Mouse (Mus musculus): ENCODE data around the gene Pofut1. TPM values are rescaled to one million over a fixed set of nuclear protein-coding genes. Genes with fewer than 3 reads are reported as not detected.

The Pofut1 gene
- polyA plus RNA-seq, 1 experiment from 2014 or later = 3.3 TPM

DNA sequence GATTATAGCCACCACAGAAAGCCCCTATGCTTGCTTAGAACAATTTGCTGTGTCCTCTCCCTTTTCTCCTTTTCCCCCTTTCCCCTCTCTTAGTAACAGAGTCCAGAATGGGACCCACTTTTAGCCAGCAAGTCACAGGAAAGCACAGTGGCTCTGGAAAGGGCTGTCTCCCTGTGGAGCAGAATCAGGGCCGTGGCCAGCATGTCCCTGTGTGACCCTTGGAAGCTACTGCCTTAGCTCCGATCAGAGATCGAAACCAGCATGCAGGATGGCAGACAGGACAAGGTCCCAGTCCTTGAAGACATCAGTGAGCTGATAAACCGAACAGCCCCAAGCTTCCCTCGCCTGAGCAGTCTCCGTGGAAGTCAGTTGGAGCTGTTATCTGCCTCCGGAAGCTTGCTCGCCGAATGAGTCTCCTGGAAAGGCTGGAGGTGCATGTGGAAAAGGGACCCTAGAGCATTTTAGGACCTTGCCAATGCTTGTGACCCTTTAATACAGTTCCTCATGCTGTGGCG lies 23.4 kb upstream of the Pofut1 start:
- H3K9me3 ChIP-seq (replicated peaks) = no peaks in the 10 kb centered on the region
- H3K4me1 ChIP-seq (replicated peaks) = peaks cover 61% of the 10 kb centered on the region
- no peaks in the 10 kb centered on the region for H3K36me3 ChIP-seq
- H3K4me2 ChIP-seq = no peak overlapping the region
- DNase-seq = no peak
- H3K4me3 ChIP-seq (replicated peaks) = no peak overlapping the region
- no peak overlapping the region for H3K9ac ChIP-seq
- ATAC-seq (ENCODE audit: low read depth) = no peak
- H3K27me3 ChIP-seq = no peaks in the 10 kb centered on the region
- 79% methylated on average over 10 of the region's 10 CpGs for WGBS (ENCODE audit: insufficient replicate concordance)
- H3K27ac ChIP-seq = no peak overlapping the region

DNA sequence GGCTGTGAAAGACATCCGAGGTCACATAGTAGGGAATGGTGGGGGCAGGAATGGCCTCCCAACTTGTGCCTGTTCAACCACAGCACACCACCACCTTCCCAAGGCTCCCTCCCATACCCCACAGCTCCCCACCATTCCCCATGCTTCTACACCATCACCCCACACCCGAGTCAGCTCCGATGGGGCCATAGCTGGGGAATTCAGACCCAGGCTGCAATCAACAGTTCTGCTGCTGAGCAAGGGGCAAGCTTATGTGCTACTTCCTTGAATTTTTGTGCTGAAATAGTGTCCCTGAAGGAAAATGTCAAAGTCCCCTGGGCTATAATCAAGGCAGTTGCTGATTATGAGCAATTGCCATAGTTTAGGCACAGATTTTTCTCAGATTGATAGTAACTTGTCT lies 22.8 kb upstream of the Pofut1 start:
- no peak for ATAC-seq (ENCODE audit: low read depth)
- no peak overlapping the region for H3K27ac ChIP-seq
- H3K4me1 ChIP-seq (replicated peaks) = peaks cover 68% of the 10 kb centered on the region
- no peaks in the 10 kb centered on the region for H3K27me3 ChIP-seq
- H3K4me3 ChIP-seq (replicated peaks) = no peak overlapping the region
- no peak overlapping the region for H3K4me2 ChIP-seq
- DNase-seq = no peak
- WGBS (ENCODE audit: insufficient replicate concordance) = 74% methylated on average over 3 of the region's 3 CpGs
- H3K9me3 ChIP-seq (replicated peaks) = no peaks in the 10 kb centered on the region
- H3K36me3 ChIP-seq = no peaks in the 10 kb centered on the region
- H3K9ac ChIP-seq = no peak overlapping the region

- Histone ChIP-seq H3K4me3 (replicated peaks) (peak overlapping the region; percentile 35), H3K27me3 (no peaks in the 10 kb centered on the region), H3K4me2 (peak overlapping the region; percentile 68), H3K36me3 (0 out of 2 replicates have a peak, but pooled peaks cover under 1% of the 10 kb centered on the region), H3K9ac (peak overlapping the region; percentile 63), H3K9me3 (replicated peaks) (no peaks in the 10 kb centered on the region), H3K4me1 (replicated peaks) (peaks cover 78% of the 10 kb centered on the region), H3K27ac (peak overlapping the region; percentile 94)
- DNase-seq (peak; percentile 75), ATAC-seq (ENCODE audit: low read depth) (peak; percentile 95)
- WGBS (ENCODE audit: insufficient replicate concordance) = 19% methylated on average over 4 of the region's 4 CpGs
Measured at GRCm38 (mm10) chr2:153221620-153222019, 19.7 kb upstream of the Pofut1 start.

- Histone ChIP-seq H3K9me3 (replicated peaks) (no peaks in the 10 kb centered on the region), H3K27ac (peak overlapping the region; percentile 94), H3K9ac (peak overlapping the region; percentile 56)
Measured at GRCm38 (mm10) chr2:153222130-153222529, 19.2 kb upstream of the Pofut1 start.

DNA sequence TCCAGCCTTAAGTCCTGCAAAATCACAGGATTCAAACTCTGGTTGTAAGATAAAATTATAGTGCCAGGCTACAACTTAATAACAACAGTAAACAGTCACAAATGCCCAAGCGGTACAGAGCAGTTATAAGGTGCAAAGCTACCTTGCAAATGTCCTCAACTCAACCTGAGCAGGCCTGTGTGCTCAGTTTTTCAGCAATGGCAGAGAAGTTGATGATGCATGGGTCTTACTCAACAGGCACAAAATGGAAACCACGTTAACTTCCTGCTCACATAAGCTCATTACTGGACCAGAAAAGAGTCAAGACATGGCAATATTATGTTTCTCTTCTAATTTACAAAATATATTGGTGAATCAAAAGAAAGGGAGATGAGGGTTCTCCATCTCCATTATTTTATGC lies 18.8 kb upstream of the Pofut1 start:
- Histone ChIP-seq H3K36me3 (peaks cover 10% of the 10 kb centered on the region), H3K9ac (peak overlapping the region; percentile 56), H3K4me1 (replicated peaks) (peaks cover 88% of the 10 kb centered on the region), H3K4me2 (peak overlapping the region; percentile 68), H3K4me3 (replicated peaks) (0 out of 2 replicates have a peak overlapping the region, but pooled peaks have one; percentile 1), H3K27ac (peak overlapping the region; percentile 94), H3K9me3 (replicated peaks) (no peaks in the 10 kb centered on the region), H3K27me3 (no peaks in the 10 kb centered on the region)
- 62% methylated on average over 2 of the region's 2 CpGs for WGBS (ENCODE audit: insufficient replicate concordance)
- no peak for DNase-seq
- ATAC-seq (ENCODE audit: low read depth) = no peak

More at GRCm38 (mm10) chr2:153222130-153222529, 19.2 kb upstream of the Pofut1 start:
- peaks cover 84% of the 10 kb centered on the region for H3K4me1 ChIP-seq (replicated peaks)
- H3K4me3 ChIP-seq (replicated peaks) = peak overlapping the region; percentile 35
- peaks cover 6% of the 10 kb centered on the region for H3K36me3 ChIP-seq
- DNase-seq (no peak), ATAC-seq (ENCODE audit: low read depth) (peak; percentile 78)
- no peaks in the 10 kb centered on the region for H3K27me3 ChIP-seq
- peak overlapping the region; percentile 68 for H3K4me2 ChIP-seq

GRCm38 (mm10) chr2:153224946-153225594 lies 16.3 kb upstream of the Pofut1 start, which contains the start of gene Tspyl3:
Tspyl3 (minus strand) TSS chr2:153225441.
- DNase-seq = no peak
- Histone ChIP-seq H3K4me1 (replicated peaks) (peaks cover 98% of the 10 kb centered on the region), H3K27me3 (no peaks in the 10 kb centered on the region), H3K9me3 (replicated peaks) (no peaks in the 10 kb centered on the region), H3K4me2 (peak within 1 kb of the TSS; percentile 89), H3K9ac (peak within 1 kb of the TSS; percentile 83), H3K4me3 (replicated peaks) (peak within 1 kb of the TSS; percentile 64), H3K36me3 (peaks cover 28% of the 10 kb centered on the region), H3K27ac (peak within 1 kb of the TSS; percentile 89)
- 2% methylated on average over 31 of the region's 31 CpGs for WGBS (ENCODE audit: insufficient replicate concordance)
- no peak for ATAC-seq (ENCODE audit: low read depth)

DNA sequence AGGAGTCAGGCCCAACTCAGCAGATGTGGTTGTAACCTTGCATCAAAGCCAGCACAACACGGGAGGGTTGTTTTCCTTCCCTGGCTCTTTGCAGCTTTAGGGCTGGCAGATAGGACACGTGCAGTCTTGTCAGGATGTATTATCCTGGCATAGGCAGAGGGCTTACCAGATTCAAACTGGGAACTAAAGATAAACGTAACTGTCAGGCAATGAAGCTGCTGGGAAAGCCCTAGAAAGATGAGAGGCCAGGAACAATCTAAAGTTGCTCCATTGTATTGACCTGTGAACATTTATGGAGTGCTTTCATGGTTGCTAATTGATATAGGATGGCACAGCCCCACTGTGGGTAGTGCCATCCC lies 15.8 kb upstream of the Pofut1 start:
- H3K9ac ChIP-seq = peak overlapping the region; percentile 83
- WGBS (ENCODE audit: insufficient replicate concordance) = 4% methylated on average over 3 of the region's 3 CpGs
- ATAC-seq (ENCODE audit: low read depth) (0 out of 2 replicates have a peak, but pooled peaks have one; percentile 2), DNase-seq (no peak)
- no peaks in the 10 kb centered on the region for H3K27me3 ChIP-seq
- peak overlapping the region; percentile 89 for H3K4me2 ChIP-seq
- no peaks in the 10 kb centered on the region for H3K9me3 ChIP-seq (replicated peaks)
- H3K27ac ChIP-seq = peak overlapping the region; percentile 89
- H3K4me1 ChIP-seq (replicated peaks) = peaks cover 98% of the 10 kb centered on the region
- peak overlapping the region; percentile 64 for H3K4me3 ChIP-seq (replicated peaks)
- peaks cover 33% of the 10 kb centered on the region for H3K36me3 ChIP-seq

- H3K9ac ChIP-seq = 0 out of 2 replicates have a peak overlapping the region, but pooled peaks have one; percentile 6
- no peaks in the 10 kb centered on the region for H3K9me3 ChIP-seq (replicated peaks)
- no peaks in the 10 kb centered on the region for H3K27me3 ChIP-seq
- H3K4me2 ChIP-seq = peak overlapping the region; percentile 38
- H3K4me3 ChIP-seq (replicated peaks) = no peak overlapping the region; the same call in 1 of the 2 replicates
- peaks cover 57% of the 10 kb centered on the region for H3K36me3 ChIP-seq
- H3K27ac ChIP-seq = peak overlapping the region; percentile 87
- WGBS (ENCODE audit: insufficient replicate concordance) = 14% methylated on average over 4 of the region's 4 CpGs
- ATAC-seq (ENCODE audit: low read depth) = peak; percentile 92
- H3K4me1 ChIP-seq (replicated peaks) = peaks cover 88% of the 10 kb centered on the region
- DNase-seq = peak; percentile 71
Measured at GRCm38 (mm10) chr2:153227959-153228358, 13.4 kb upstream of the Pofut1 start.

GRCm38 (mm10) chr2:153228523-153228922 lies 12.8 kb upstream of the Pofut1 start:
- H3K27me3 ChIP-seq = no peaks in the 10 kb centered on the region
- no peak for ATAC-seq (ENCODE audit: low read depth)
- peaks cover 83% of the 10 kb centered on the region for H3K4me1 ChIP-seq (replicated peaks)
- peak overlapping the region; percentile 87 for H3K27ac ChIP-seq
- DNase-seq = no peak
- peak overlapping the region; percentile 38 for H3K4me2 ChIP-seq
- H3K9me3 ChIP-seq (replicated peaks) = no peaks in the 10 kb centered on the region
- peaks cover 63% of the 10 kb centered on the region for H3K36me3 ChIP-seq
- 72% methylated on average over 5 of the region's 5 CpGs for WGBS (ENCODE audit: insufficient replicate concordance)
- H3K4me3 ChIP-seq (replicated peaks) = no peak overlapping the region; the same call in 1 of the 2 replicates
- H3K9ac ChIP-seq = peak overlapping the region; percentile 46

DNA sequence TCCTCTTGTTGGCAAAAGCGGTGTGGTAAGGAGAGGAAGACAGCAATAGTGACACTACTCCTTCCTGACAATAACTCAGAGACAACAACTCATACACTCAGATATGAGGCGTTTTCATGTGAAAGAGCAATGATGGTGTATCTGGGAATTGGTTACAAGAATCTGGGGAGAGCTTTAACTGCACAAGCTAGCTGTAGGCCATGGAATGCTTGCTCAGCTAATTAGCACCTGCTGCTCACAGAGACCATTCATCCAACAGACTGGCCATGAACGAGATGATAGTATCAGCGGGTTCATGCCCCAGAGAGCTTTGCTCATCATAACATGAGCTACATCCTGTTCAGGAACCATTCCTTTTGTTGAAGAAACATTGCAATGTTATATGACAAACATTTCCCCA lies 4.1 kb upstream of the Pofut1 start:
- Histone ChIP-seq H3K4me1 (replicated peaks) (peaks cover 54% of the 10 kb centered on the region), H3K27ac (peak overlapping the region; percentile 99; the same call in 1 of the 2 replicates), H3K4me2 (peak overlapping the region; percentile 86; the same call in 1 of the 2 replicates), H3K9ac (peak overlapping the region; percentile 99; the same call in 1 of the 2 replicates), H3K4me3 (replicated peaks) (0 out of 2 replicates have a peak overlapping the region, but pooled peaks have one; percentile 97), H3K36me3 (peaks cover 67% of the 10 kb centered on the region), H3K27me3 (no peaks in the 10 kb centered on the region), H3K9me3 (replicated peaks) (no peaks in the 10 kb centered on the region)
- DNase-seq = no peak
- no peak for ATAC-seq (ENCODE audit: low read depth)
- WGBS (ENCODE audit: insufficient replicate concordance) = 79% methylated on average over 4 of the region's 4 CpGs

GRCm38 (mm10) chr2:153237891-153238290 lies 3.4 kb upstream of the Pofut1 start:
- 78% methylated on average over 4 of the region's 4 CpGs for WGBS (ENCODE audit: insufficient replicate concordance)
- Histone ChIP-seq H3K4me3 (replicated peaks) (peak overlapping the region; percentile 97), H3K36me3 (peaks cover 60% of the 10 kb centered on the region), H3K27me3 (no peaks in the 10 kb centered on the region), H3K4me1 (replicated peaks) (peaks cover 58% of the 10 kb centered on the region), H3K9me3 (replicated peaks) (no peaks in the 10 kb centered on the region), H3K27ac (peak overlapping the region; percentile 99), H3K4me2 (peak overlapping the region; percentile 86), H3K9ac (peak overlapping the region; percentile 99)
- DNase-seq (no peak), ATAC-seq (ENCODE audit: low read depth) (no peak)

All from liver, embryonic 13.5 days (tissue).